Mouse (Mus musculus): Measurements from ENCODE around the gene Epb41l4b. TPM values are rescaled to one million over a fixed set of nuclear protein-coding genes. Genes with fewer than 3 reads are reported as not detected.

Epb41l4b gene
- polyA plus RNA-seq, 1 experiment from 2014 or later, result 47.7 TPM

- no peak overlapping the region for H3K27ac ChIP-seq (ENCODE audit: low read depth, low read length)
- no peaks in the 10 kb centered on the region for H3K27me3 ChIP-seq (replicated peaks; ENCODE audit: control insufficient read depth, insufficient read depth, low read length)
- no peak overlapping the region for H3K9ac ChIP-seq (ENCODE audit: low read depth, low read length)
- no peak overlapping the region for H3K4me2 ChIP-seq (replicated peaks; ENCODE audit: low read depth)
- H3K9me3 ChIP-seq (ENCODE audit: control insufficient read depth), result no peaks in the 10 kb centered on the region
- ATAC-seq, result no peak
- H3K4me1 ChIP-seq (replicated peaks; ENCODE audit: control insufficient read depth, insufficient read depth, low read length), result no peaks in the 10 kb centered on the region
- no peak overlapping the region for H3K4me3 ChIP-seq (ENCODE audit: low read depth, low read length)
- WGBS, result 50% methylated on average over 7 of the region's 7 CpGs
- peaks cover 28% of the 10 kb centered on the region for H3K36me3 ChIP-seq (ENCODE audit: control insufficient read depth, insufficient read depth)
- TF ChIP-seq CTCF (IDR thresholded peaks at IDR 0.05; ENCODE audit: low read depth), result no peak
Measured at GRCm38 (mm10) chr4:57073843-57074242, 69.4 kb downstream of the Epb41l4b start.

- Histone ChIP-seq H3K27me3 (replicated peaks; ENCODE audit: control insufficient read depth, insufficient read depth, low read length) (no peaks in the 10 kb centered on the region), H3K27ac (ENCODE audit: low read depth, low read length) (no peak overlapping the region), H3K9ac (ENCODE audit: low read depth, low read length) (no peak overlapping the region), H3K4me3 (ENCODE audit: low read depth, low read length) (no peak overlapping the region), H3K4me2 (replicated peaks; ENCODE audit: low read depth) (no peak overlapping the region), H3K36me3 (ENCODE audit: control insufficient read depth, insufficient read depth) (peaks cover 28% of the 10 kb centered on the region), H3K4me1 (replicated peaks; ENCODE audit: control insufficient read depth, insufficient read depth, low read length) (no peaks in the 10 kb centered on the region), H3K9me3 (ENCODE audit: control insufficient read depth) (no peaks in the 10 kb centered on the region)
- TF ChIP-seq CTCF (IDR thresholded peaks at IDR 0.05; ENCODE audit: low read depth), result no peak
- WGBS, result 53% methylated on average over 14 of the region's 14 CpGs
- ATAC-seq, result no peak
Measured at GRCm38 (mm10) chr4:57073174-57073573, 70.1 kb downstream of the Epb41l4b start.

DNA sequence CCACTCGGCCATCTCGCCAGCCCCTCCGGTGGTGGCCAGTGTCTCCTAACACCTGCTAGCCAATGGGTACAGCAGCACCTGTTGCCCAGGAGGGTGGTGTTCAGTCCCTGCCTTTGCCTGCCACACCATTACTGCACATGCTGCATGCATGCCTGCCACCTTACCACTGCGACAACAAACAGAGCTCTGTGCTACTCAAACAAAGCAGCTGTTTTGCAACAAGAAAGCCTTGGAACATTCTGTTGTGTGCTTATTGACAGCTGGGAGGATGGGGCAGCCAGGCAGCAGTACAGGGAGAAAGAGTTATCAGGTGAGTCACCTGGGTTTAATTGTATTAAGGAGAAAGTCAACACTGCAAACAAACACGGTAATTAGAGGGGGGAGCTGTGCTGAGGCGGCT, 72.6 kb downstream of the Epb41l4b start:
- Histone ChIP-seq H3K27me3 (replicated peaks; ENCODE audit: control insufficient read depth, insufficient read depth, low read length) (no peaks in the 10 kb centered on the region), H3K36me3 (ENCODE audit: control insufficient read depth, insufficient read depth) (peaks cover 28% of the 10 kb centered on the region), H3K4me3 (ENCODE audit: low read depth, low read length) (no peak overlapping the region), H3K9me3 (ENCODE audit: control insufficient read depth) (no peaks in the 10 kb centered on the region), H3K4me2 (replicated peaks; ENCODE audit: low read depth) (no peak overlapping the region), H3K9ac (ENCODE audit: low read depth, low read length) (no peak overlapping the region), H3K27ac (ENCODE audit: low read depth, low read length) (no peak overlapping the region), H3K4me1 (replicated peaks; ENCODE audit: control insufficient read depth, insufficient read depth, low read length) (no peaks in the 10 kb centered on the region)
- no peak for ATAC-seq
- WGBS, result 63% methylated on average over 6 of the region's 6 CpGs
- TF ChIP-seq CTCF (IDR thresholded peaks at IDR 0.05; ENCODE audit: low read depth), result no peak

DNA sequence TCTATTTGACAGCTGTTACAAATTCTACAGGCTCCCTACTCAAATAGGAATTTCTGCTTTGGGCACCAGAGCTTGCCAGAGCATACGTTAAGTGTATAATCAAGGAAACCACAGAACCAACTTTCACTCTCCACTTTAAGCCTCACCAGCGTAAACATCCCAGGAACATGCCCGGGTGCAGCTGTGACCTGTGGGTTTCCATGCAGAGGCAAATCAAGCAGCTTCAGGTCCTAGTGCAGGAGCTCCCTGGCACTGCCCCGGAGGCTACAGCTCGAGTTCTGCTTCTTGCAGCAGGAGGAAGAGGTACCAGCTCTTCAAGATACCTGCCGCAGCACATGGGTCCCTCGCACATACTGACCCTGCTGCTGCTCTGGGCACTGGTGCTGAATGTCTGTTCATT, 74.8 kb downstream of the Epb41l4b start:
- no peak overlapping the region for H3K9ac ChIP-seq (ENCODE audit: low read depth, low read length)
- no peak for TF ChIP-seq CTCF (IDR thresholded peaks at IDR 0.05; ENCODE audit: low read depth)
- no peaks in the 10 kb centered on the region for H3K4me1 ChIP-seq (replicated peaks; ENCODE audit: control insufficient read depth, insufficient read depth, low read length)
- WGBS, result 62% methylated on average over 7 of the region's 7 CpGs
- H3K4me3 ChIP-seq (ENCODE audit: low read depth, low read length), result no peak overlapping the region
- no peak for ATAC-seq
- H3K27me3 ChIP-seq (replicated peaks; ENCODE audit: control insufficient read depth, insufficient read depth, low read length), result no peaks in the 10 kb centered on the region
- H3K9me3 ChIP-seq (ENCODE audit: control insufficient read depth), result no peaks in the 10 kb centered on the region
- peaks cover 16% of the 10 kb centered on the region for H3K36me3 ChIP-seq (ENCODE audit: control insufficient read depth, insufficient read depth)
- H3K27ac ChIP-seq (ENCODE audit: low read depth, low read length), result no peak overlapping the region
- H3K4me2 ChIP-seq (replicated peaks; ENCODE audit: low read depth), result no peak overlapping the region

GRCm38 (mm10) chr4:57067801-57068200, 75.4 kb downstream of the Epb41l4b start:
- ATAC-seq, result no peak
- H3K27ac ChIP-seq (ENCODE audit: low read depth, low read length), result no peak overlapping the region
- no peak for TF ChIP-seq CTCF (IDR thresholded peaks at IDR 0.05; ENCODE audit: low read depth)
- no peak overlapping the region for H3K4me2 ChIP-seq (replicated peaks; ENCODE audit: low read depth)
- H3K4me3 ChIP-seq (ENCODE audit: low read depth, low read length), result no peak overlapping the region
- no peaks in the 10 kb centered on the region for H3K27me3 ChIP-seq (replicated peaks; ENCODE audit: control insufficient read depth, insufficient read depth, low read length)
- no peaks in the 10 kb centered on the region for H3K4me1 ChIP-seq (replicated peaks; ENCODE audit: control insufficient read depth, insufficient read depth, low read length)
- H3K9me3 ChIP-seq (ENCODE audit: control insufficient read depth), result no peaks in the 10 kb centered on the region
- H3K36me3 ChIP-seq (ENCODE audit: control insufficient read depth, insufficient read depth), result peaks cover 14% of the 10 kb centered on the region
- H3K9ac ChIP-seq (ENCODE audit: low read depth, low read length), result no peak overlapping the region
- 76% methylated on average over 5 of the region's 5 CpGs for WGBS

GRCm38 (mm10) chr4:57066936-57067335, 76.3 kb downstream of the Epb41l4b start:
- H3K4me1 ChIP-seq (replicated peaks; ENCODE audit: control insufficient read depth, insufficient read depth, low read length), result no peaks in the 10 kb centered on the region
- WGBS, result 86% methylated on average over 2 of the region's 2 CpGs
- H3K9me3 ChIP-seq (ENCODE audit: control insufficient read depth), result no peaks in the 10 kb centered on the region
- H3K36me3 ChIP-seq (ENCODE audit: control insufficient read depth, insufficient read depth), result peaks cover 17% of the 10 kb centered on the region; the same call in 1 of the 2 replicates
- TF ChIP-seq CTCF (IDR thresholded peaks at IDR 0.05; ENCODE audit: low read depth), result no peak
- H3K9ac ChIP-seq (ENCODE audit: low read depth, low read length), result no peak overlapping the region
- H3K27me3 ChIP-seq (replicated peaks; ENCODE audit: control insufficient read depth, insufficient read depth, low read length), result no peaks in the 10 kb centered on the region
- no peak overlapping the region for H3K4me2 ChIP-seq (replicated peaks; ENCODE audit: low read depth)
- no peak overlapping the region for H3K27ac ChIP-seq (ENCODE audit: low read depth, low read length)
- no peak for ATAC-seq
- H3K4me3 ChIP-seq (ENCODE audit: low read depth, low read length), result no peak overlapping the region

GRCm38 (mm10) chr4:57065273-57065672, 78.0 kb downstream of the Epb41l4b start:
- 26% methylated on average over 4 of the region's 4 CpGs for WGBS
- peak; percentile 48 for ATAC-seq

More at GRCm38 (mm10) chr4:57065273-57065672, 78.0 kb downstream of the Epb41l4b start:
- Histone ChIP-seq H3K27ac (ENCODE audit: low read depth, low read length) (no peak overlapping the region), H3K36me3 (ENCODE audit: control insufficient read depth, insufficient read depth) (peaks cover 13% of the 10 kb centered on the region; the same call in 1 of the 2 replicates), H3K9me3 (ENCODE audit: control insufficient read depth) (no peaks in the 10 kb centered on the region), H3K9ac (ENCODE audit: low read depth, low read length) (no peak overlapping the region), H3K4me3 (ENCODE audit: low read depth, low read length) (no peak overlapping the region), H3K4me2 (replicated peaks; ENCODE audit: low read depth) (no peak overlapping the region), H3K4me1 (replicated peaks; ENCODE audit: control insufficient read depth, insufficient read depth, low read length) (no peaks in the 10 kb centered on the region), H3K27me3 (replicated peaks; ENCODE audit: control insufficient read depth, insufficient read depth, low read length) (no peaks in the 10 kb centered on the region)
- TF ChIP-seq CTCF (IDR thresholded peaks at IDR 0.05; ENCODE audit: low read depth), result peak; percentile 90

Data from intestine, postnatal 0 days (tissue).